Mouse (Mus musculus): ENCODE data around the gene Stk17b.
"Not testable (repeated sequence)": the region's sequence is repeated elsewhere in the genome, so short reads cannot be mapped to it uniquely, and the experiment has no call there.

Gene Stk17b

DNA sequence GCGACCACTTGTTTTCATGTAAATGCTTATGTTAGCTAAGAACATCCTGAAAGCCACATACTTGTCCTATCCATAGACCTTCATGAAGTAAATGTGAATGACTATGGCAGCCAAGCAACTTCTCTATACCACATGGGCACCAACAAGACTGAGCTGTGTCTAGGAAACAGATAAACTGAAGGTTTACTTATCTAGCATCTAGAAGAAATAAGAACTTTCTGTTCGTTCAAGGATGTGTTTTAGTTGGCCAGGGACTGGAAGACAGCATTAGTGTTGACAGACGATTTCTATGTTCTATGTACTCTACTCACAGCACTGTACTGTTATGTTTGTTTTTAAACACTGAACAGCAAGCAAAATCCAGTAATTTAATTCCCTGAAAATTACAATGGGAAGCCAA, 2.9 kb downstream of the Stk17b start:
- DNase-seq, result no peak

DNA sequence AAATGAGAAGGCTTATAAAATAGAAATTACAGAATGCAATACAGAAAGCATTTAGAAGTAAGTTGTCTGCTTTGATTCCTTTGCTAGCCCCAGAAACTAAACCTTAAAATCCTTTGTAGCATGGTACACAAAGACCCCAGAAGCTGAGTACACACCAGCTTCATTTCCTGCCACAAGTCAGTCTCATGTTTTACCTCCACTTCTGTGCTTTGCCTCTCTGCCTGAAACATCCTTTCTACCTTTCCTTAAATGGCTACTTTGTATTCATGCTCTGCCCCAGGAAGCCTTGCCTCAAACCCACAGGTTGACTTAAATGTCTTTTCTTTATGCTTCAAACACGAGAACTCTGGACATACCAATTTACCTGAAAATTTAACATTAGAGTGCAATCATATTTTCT, 3.7 kb downstream of the Stk17b start:
- DNase-seq, result no peak

DNA sequence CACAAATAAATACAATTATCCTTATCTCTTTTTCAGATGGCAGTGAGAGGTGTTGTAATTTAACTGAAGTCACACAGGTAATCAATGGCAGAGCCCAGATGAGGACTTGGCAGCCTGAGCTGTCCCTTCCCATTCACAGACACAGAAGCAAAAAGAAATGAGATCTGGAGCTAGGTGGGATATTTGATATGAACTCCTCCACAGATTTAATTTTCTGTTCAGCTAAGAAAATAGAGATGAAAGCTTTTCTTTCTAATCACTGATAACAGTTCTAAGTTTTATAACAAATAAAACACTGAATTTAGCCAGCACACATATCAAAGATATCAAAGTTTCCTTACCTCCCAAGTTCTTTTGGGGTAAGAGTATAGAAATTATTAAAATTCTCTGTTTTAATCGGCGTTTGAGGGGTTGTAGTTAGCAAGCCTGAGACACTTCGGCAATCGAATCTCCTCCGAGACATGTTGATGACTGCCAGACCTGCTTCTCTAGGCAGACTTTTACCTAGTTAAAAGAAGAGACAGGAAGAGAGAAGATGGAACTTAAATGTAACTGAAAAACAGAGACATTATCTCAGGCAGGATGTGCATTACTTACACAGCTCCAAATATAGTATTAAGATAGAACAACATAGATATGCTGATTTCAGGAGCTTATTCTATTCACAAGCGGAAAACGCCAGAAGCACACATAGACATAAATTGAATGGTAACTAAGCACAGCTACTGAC, 8.7 kb downstream of the Stk17b start:
- DNase-seq, result no peak

DNA sequence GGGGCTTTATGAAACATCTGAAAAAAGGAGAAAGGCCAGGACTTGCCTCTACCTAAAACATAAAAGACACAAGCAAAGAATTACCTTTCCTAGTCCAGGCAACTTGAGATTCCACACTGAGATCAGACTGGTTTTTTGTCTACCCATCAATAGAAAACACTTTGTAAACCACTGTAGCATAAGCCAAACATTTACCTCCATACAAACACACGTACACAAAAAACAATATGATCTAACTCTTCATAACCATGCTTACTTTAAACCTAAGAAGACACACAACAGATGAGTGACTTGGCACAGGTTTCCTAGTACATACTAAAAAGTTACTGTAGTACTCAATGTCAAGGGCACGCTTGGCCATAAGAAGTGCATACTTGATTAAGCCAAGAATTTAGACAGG, 9.5 kb downstream of the Stk17b start:
- no peak for DNase-seq

DNA sequence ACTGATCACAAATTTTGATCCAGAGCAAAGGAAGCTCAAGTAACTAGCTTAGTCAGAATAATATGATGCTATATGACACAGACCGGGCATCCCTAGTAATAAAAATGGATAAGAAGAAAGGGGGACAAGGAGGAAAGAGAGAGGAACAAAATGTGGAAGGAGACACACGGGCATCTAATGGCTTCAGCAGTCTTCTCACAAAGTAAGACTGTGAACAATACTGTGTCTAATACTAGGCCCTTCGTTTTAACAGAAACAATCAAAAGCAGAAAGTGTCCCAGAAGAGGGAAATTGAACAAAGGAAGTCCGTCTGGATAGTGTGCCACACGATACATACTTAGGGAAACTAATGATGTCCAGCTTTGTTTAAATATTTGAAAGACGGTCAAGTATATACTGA, 10.0 kb downstream of the Stk17b start:
- DNase-seq, result no peak

DNA sequence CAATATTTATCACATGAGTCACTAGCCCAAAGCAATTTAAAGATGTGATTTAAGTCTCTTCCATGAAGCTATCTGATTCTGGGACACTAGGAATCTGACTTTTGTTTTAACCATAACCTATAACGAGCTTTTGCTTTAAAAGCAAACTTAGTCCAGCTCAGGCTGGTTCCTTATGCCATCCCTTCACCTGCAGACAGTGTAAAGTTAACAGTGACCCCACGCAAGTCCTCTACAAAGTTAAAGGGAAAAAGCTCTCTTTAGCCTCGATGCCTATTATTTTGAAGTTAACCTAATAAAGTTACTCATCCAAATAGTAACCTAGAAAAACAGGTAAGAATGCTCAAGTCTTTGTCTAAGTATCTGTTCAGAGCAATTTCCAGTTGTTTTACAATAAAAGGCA, 10.5 kb downstream of the Stk17b start:
- no peak for DNase-seq

DNA sequence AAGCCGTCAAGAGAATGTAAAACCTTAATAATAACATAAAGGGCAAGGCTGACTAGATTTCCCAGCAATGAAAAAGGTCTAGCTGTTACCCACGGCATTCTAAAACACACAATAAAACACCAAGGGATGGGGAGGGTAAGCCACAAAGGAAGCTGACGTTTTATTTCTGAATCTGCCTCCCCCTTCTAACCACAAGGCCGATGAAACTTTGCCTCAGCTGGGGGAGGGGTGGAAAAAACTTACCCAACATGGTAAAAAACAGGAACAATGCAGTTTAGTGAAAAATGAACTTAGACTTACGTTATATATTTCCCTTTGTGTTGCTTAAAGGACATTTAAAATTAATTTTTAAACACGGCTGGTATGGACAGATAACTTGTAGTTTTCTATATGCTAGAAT, 11.0 kb downstream of the Stk17b start:
- DNase-seq, result no peak

DNA sequence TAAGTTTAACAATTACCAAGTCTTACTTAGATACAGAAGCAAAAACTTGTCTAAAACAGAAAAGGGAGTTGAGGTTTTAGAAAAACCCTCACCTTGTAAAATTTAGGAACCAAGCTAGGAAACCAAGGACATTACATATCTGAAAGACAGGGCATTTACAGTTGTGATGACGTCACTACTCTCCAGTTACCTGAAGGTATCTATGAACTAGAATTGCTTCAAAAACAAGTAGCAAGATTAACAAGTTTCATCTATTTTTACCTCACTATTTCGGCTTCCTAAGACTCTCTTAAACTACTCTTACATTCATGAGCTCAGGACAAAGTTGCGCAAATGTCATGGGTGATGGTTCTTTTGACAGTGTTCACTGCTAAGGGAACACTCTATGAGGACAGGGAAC, 12.1 kb downstream of the Stk17b start:
- DNase-seq, result no peak

DNA sequence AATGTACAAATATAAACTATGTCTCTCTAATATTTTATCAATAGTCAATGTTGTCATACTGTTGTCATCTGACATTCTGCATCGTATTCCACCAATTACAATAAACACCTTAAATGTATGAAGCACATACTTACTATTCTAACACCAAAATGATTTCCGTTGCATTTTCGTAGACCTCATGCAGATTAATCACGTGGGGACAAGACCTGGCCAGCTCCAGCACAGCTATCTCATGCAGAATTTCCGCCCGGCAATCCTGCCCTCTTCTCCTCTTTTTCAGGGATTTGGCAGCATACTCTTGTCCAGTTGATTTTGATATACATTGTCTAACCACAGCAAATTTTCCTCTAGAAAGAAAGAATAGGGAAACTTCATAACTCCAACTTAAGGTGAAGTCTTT, 13.5 kb downstream of the Stk17b start:
- no peak for DNase-seq

DNA sequence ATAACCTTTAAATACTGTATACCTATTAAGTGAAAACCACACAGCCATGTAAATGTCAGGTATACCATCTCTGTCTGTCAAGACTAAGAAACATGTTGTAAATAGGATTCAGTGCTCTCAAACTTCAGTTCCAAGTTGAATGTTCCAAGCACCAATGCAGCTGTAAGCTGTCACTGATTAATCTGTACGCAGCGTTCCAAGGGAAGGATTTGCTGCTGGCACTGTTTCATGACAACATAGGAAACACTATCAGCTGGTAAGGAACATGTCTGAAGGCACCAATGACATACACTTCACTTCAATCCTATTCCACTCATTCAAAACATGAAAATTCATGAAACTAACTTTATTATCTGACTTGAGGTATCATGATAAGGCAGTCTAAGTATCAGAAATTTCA, 18.9 kb downstream of the Stk17b start:
- no peak for DNase-seq

DNA sequence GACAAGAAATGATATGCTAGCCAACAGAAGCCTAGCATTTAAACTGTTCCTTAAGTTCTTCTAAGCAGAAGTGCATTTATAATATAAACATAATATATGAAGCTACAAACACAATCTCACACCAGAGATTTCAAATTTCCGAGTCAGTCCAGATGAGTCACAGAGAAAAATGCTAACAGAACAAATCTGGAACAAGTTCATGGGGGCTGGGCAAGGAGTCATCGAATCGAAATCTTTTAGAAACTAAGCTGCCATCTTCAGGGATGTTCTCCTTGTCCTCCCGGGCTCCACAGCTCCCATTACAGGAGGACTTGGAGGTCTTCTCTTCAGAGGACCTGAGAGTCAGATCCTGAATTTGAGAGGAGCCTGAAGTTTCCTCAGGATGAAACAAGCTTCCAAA, 27.7 kb downstream of the Stk17b start:
- DNase-seq, result no peak

DNA sequence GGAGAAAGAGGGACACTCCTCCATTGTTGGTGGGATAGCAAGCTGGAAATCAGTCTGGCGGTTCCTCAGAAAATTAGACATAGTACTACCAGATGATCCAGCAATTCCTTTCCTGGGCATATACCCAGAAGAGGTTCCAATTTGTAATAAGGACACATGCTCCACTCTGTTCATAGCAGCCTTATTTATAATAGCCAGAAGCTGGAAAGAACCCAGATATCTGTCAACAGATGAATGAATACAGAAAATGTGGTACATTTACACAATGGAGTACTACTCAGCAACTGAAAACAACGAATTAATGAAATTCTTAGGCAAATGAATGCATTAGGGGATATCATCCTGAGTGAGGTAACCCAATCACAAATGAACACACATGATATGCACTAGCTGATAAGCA, 31.5 kb downstream of the Stk17b start:
- DNase-seq, result not testable (repeated sequence)

DNA sequence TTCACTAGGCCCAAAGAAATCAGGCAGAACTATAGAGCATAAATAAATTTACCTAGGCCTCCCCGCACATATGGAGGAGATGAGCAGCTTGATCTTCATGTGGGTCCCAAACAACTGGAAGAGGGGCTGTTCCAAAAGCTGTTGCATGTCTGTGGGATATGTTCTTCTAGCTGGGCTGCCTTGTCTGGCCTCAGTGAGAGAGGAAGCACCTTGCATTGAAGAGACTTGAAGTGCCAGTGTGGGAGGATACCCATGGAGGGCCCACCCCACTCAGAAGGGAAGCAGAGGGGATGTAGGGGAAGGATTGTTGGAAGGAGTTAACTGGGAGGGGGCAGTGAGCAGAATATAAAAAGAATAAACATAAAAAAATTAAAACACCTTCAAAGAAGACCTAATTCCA, 33.9 kb downstream of the Stk17b start:
- DNase-seq, result no peak

DNA sequence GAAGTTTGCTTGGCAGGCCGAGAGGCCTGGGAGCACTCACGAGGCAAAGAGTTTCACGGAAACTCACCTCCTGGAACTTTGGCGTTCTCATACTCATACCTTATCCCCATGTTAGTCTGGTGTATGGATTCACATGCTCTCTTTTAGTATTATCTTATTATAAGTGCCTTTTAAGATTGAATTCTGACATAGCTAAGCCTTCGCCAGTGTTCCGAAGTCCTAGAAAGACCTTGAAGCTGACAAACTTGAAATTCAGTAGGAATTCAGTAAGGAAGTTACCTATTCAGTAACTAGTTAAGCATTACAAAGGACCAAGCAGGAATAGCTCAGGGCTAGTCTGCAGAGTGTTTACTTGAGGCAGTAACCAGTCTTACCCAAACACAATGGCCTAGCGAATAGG, 34.3 kb downstream of the Stk17b start:
- not testable (repeated sequence) for DNase-seq

DNA sequence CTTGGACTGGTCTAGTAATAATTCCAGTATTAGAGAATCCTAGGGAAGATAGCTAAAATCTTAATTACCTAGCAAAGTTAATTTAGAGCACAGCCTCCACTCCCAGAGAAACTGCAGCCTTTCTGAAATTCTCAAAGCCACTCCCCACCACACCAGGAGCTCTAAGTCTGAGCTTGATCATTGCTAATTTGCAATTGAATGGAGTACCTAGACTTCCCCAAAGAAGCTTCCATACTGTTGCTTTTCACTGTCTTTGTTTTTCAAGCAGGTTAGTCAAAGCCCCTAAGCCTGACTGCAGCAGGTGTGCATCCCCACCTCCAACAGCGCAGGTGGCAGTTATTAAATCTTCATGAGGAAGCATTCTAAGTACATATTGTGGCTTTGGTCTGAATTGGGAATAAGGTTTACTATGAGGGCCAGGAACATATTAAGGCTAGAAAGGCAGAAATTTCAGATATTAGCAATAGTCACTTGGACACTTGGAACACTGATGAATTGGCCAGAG, 35.1 kb downstream of the Stk17b start:
- not testable (repeated sequence) for DNase-seq

DNA sequence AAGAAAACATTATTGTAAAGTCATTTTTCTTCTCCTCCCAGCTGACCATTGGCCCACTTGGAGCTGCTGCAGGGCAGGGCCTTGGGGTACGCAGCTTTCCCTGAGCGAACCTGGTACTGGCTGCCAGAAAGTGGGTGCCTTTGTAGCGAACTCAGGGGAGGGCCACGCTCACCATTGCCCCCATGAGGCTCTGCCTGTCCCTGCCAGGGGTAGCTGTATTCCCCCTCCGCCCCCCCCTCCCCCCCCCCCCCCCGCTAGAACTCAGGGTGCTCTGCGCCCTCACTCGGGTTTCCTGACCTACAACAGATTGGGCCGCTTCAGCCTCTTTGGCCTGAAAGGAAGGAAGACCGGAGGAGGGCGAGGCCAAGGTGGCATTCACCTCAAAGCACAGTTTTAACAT, 36.5 kb downstream of the Stk17b start:
- DNase-seq, result no peak

DNA sequence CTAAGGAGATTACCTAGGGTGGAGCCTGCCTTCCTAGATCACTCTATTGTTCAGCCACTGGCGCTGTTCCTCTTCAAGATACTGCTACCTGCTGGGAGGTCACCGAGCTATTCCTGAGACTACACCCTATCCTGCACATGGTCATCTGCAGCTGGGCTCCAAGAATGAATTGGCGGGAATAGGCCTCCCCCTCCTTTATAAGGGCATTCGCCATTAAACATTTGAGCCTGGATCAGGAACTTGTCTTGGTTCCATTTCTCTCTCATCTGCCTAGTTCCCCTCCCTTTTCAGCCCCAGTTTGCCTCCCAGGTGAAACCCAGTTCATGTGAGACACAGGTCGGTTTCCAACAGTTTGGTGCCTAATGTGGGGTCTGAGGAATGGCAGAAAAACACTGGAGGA, 39.0 kb downstream of the Stk17b start:
- DNase-seq, result no peak

DNA sequence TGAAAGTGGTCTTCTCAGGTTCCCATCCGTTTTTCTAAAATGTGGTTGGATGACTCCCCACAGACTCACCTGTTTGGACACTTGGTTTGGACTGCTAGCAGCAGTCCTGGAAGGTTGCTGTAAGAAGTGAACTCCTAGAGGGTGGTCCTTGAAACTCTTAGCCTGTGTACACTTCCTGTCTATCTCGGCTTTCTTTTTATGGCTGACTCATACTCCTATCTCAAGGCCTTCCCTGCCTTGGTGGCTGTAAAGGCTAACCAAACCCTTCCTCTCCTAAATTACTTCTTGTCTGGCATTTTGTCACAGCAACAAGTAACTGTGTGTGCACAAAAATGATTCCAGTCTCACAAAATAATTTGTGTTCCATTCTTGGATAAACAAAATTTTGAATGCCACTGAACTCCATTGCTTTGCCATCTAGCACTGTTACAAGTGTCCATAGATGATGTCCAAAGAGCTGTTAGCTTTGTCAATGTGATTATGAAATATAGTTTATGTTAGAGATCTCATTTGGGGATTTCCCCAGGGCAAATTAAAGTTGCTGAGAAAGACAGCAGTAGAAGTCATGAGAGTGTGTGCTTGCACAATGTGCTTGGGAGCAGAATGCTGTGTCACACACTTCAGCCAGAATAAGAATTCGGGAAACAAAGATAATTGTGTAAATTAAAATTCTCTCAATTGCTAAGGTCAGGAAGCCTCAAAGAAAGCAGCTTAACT, 43.1 kb downstream of the Stk17b start:
- DNase-seq, result no peak

DNA sequence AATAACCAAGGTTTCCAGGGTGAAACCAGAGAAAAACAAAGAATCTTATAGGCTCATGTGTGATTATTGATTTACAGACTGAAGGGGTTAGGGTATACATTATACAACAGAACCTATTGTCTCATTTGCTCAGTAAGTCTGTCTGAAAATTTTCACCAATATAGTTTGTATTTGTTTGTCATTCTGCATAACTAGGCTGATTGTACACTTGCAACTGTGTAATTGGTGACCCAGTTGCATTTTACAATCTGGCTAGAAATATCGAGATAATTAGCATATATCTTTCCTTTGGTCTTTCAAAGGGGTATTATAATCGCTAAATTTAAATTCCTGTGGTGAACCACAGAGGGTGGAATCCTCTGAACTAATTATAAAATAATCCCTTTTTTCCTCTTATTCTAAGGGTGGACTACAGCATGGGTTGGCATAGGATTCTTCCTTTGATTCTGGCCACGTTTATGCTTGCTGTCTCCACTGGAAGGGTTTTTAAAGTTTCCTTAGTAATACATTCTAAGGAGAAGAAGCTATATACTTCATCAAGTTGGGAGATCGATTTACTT, 44.2 kb downstream of the Stk17b start:
- no peak for DNase-seq

DNA sequence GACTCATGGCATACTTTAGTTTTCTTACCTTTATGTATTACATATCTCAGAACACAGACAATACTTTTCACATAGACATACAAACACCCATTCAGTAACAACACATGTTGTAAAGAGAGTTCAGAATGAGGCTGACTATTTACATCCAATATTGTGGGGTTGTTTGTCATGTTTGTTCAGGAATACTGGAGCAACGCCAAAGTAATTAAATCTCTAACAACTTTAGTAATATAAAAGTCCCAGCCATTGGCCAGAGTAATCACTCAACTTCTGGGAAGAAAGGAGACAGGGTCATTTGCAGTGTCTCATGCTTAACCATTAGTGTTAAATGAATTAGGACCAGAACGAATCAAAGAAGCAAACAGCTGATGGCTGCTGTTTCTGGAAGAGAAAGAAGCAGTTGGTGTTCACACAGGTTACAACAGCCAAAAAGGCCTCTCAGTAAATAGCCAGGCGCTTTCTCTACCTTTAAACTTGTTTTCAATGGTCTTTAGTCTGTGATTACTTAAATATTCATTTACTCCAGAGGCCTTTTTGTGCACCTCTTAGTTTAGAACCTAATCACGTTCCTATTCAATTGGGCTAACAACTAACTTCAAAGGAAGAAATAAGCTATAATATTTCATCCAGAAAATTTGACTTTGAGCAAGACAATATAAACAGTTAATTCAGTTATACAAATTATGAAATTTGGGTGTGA, 44.8 kb downstream of the Stk17b start:
- DNase-seq, result not testable (repeated sequence)

DNA sequence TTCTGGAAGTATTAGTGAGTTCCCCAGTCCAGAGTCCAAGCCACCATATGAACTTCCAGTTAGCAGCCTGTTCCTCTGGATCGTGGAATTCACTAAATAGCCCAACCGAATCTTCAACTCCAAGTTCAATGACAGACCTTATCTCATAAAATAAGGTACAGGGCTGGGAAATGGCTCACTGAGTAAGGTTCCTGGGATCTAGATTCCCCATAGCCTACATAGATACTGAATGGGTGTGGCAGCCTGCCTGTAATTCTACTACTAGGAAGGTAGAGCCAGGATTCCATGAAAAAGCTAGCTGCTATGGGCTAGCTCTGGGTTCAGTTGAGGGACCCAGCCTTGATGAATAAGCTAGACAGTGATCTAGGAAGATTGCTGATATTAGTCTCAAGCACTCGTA, 48.4 kb downstream of the Stk17b start:
- no peak for DNase-seq

DNA sequence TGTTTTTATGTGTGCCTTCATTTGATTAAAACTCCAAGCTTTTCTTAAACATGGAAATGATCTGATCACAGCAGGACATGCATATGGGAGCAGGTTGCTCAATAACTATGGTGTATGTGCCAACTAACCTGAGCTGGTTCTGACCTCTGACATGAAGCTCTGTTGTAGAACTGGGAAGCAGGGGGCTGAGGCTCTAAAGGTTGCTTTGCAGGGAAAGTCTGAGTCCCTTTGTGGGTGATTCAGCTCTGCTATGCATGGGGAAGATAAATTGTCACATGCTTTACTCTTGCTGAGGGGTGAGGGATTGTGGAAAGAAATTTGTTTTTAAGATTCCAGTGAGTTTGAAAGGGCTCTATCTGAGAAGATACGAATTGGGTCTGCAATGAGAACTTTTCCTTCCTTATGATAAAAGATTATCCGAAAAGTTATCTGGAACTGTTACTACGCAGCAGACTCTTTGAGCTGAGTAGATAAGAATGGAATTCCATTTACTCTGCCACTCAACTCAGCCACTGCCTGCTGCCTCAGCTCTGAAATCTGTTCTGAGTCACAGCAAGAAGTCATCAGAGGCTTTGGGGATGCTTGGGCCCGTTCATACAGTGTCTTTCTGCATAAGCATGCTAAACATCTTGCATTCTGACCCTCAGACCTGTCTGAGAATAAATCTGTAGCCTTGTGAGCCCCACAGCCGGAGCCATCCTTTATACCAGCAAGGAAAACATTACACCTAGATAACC, 56.4 kb downstream of the Stk17b start:
- no peak for DNase-seq

DNA sequence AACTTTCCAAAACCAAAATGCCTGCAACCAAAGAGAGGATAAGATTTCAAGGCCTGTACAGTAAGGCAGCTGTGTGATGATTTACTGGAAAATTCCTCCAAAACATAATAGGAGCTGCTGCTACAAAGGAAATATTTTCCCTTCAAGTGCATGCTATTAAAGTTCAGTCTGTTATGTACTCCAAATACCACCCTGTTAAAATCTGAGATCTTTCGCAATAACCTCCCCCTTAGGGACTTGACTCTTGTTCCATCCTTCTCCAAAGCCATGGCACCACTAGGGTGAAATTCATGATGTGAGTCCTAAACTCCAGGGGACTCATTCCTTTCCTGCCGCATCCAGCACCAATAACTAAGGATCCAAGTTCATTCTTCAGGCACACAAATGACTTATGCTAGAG, 58.1 kb downstream of the Stk17b start:
- no peak for DNase-seq
